Mouse (Mus musculus) ES-E14 (cell line): ENCODE data around the gene CT030661.1.

Source experiments
- CHD2 ChIP-seq: IDR thresholded peaks from 2 replicates; pipeline ENCODE4 v1.6.1; 2014; ENCODE audit warnings: mild to moderate bottlenecking, low read depth, low read length, inconsistent platforms
- HCFC1 ChIP-seq: IDR thresholded peaks from 2 replicates; pipeline ENCODE4 v1.6.1; 2012; ENCODE audit warnings: low read length, inconsistent platforms, borderline replicate concordance; ENCODE audit not compliant: insufficient read depth
- ZNF384 ChIP-seq: IDR thresholded peaks from 2 replicates; pipeline ENCODE4 v1.6.1; 2012; ENCODE audit warnings: low read depth, low read length, inconsistent platforms

GRCm38 (mm10) chr17:22360572-22360971 lies 45.9 kb upstream of the CT030661.1 start:
- no peak for TF ChIP-seq HCFC1
- TF ChIP-seq CHD2: no peak
- no peak for TF ChIP-seq ZNF384
